Mouse (Mus musculus) monocyte, adult 2 months (primary cell): ENCODE measurements around the gene Rin2.
A peak's percentile ranks its signal among the peaks of the same experiment; 100 is the strongest.
"Not testable (repeated sequence)": the region's sequence is repeated elsewhere in the genome, so short reads cannot be mapped to it uniquely, and the experiment has no call there.

ENCODE experiments used
- DNase-seq, 2 experiments: peaks; one replicate each; pipeline ENCODE4 v3.0.0; 2022; ENCODE audit warnings: low spot score in 2 of 2, low read depth in 1 of 2

Rin2 gene

GRCm38 (mm10) chr2:145884913-145885785, 210.1 kb downstream of the Rin2 start:
- DNase-seq, result no peak

GRCm38 (mm10) chr2:145887937-145888765, 213.1 kb downstream of the Rin2 start:
- peak; percentile 66 to 71 for DNase-seq

- no peak for DNase-seq
These were observed 213.9 kb downstream of the Rin2 start for GRCm38 (mm10) chr2:145888766-145889480.

- DNase-seq, result no peak
These were observed 215.6 kb downstream of the Rin2 start for GRCm38 (mm10) chr2:145890571-145890970.

GRCm38 (mm10) chr2:145893756-145894155, 218.7 kb downstream of the Rin2 start:
- no peak for DNase-seq

GRCm38 (mm10) chr2:145898106-145898505, 223.1 kb downstream of the Rin2 start:
- DNase-seq, result no peak

GRCm38 (mm10) chr2:145900318-145900717, 225.3 kb downstream of the Rin2 start:
- DNase-seq, result not testable (repeated sequence)

- no peak for DNase-seq
These were observed 226.8 kb downstream of the Rin2 start, which contains the start of gene Naa20 for GRCm38 (mm10) chr2:145901861-145902260. Gene Naa20, plus strand, starts transcription at chr2:145902099.

GRCm38 (mm10) chr2:145903061-145903901, 228.3 kb downstream of the Rin2 start:
- peak; percentile 59 to 69 for DNase-seq

- no peak for DNase-seq
These were observed 229.1 kb downstream of the Rin2 start for GRCm38 (mm10) chr2:145903983-145904616.

- no peak for DNase-seq
These were observed 230.1 kb downstream of the Rin2 start for GRCm38 (mm10) chr2:145905156-145905555.

GRCm38 (mm10) chr2:145905884-145906283, 230.9 kb downstream of the Rin2 start:
- DNase-seq, result not testable (repeated sequence)

GRCm38 (mm10) chr2:145920941-145921650, 246.1 kb downstream of the Rin2 start:
- DNase-seq, result no peak

GRCm38 (mm10) chr2:145934339-145935231, 259.6 kb downstream of the Rin2 start, which contains the start of the genes Cfap61 and Crnkl1:
Gene Cfap61, plus strand, starts transcription at chr2:145934784.
Gene Crnkl1, minus strand, starts transcription at chr2:145935014.
- DNase-seq, result peak; percentile 83 to 90

- DNase-seq, result no peak
These were observed 262.0 kb downstream of the Rin2 start for GRCm38 (mm10) chr2:145936975-145937374.
